Mouse (Mus musculus) limb, embryonic 10.5 days (tissue): Measurements from ENCODE around the gene Tmem258. TPM values are rescaled to one million over a fixed set of nuclear protein-coding genes. Genes with fewer than 3 reads are reported as not detected.

Source experiments
- DNase-seq: peaks from one replicate; pipeline ENCODE4 v3.0.0-alpha.2; 2017; ENCODE audit warnings: low spot score
- H3K27ac ChIP-seq: fragments of 300-500 bp; sonication (generic); 2 replicates; pipeline ENCODE4 v1.5.1; 2016; ENCODE audit warnings: mild to moderate bottlenecking
- H3K27me3 ChIP-seq: fragments of 300-500 bp; sonication (generic); 2 replicates; pipeline ENCODE4 v1.6.1; 2016; ENCODE audit warnings: low read depth, mild to moderate bottlenecking; ENCODE audit not compliant: poor library complexity, severe bottlenecking
- H3K36me3 ChIP-seq: fragments of 300-500 bp; sonication (generic); 2 replicates; pipeline ENCODE4 v1.6.1; 2016; ENCODE audit warnings: mild to moderate bottlenecking, moderate library complexity
- H3K4me1 ChIP-seq: fragments of 300-500 bp; sonication (generic); 2 replicates; pipeline ENCODE4 v1.6.1; 2016
- H3K4me3 ChIP-seq: fragments of 300-500 bp; sonication (generic); 2 replicates; pipeline ENCODE4 v1.5.1; 2016; ENCODE audit warnings: mild to moderate bottlenecking, moderate library complexity
- H3K9me3 ChIP-seq: fragments of 300-500 bp; sonication (generic); replicated peaks from 2 replicates; pipeline ENCODE4 v1.6.1; 2016; ENCODE audit warnings: mild to moderate bottlenecking
- WGBS: fragments of 180-500 bp; shearing (Covaris S2); methylation state at CpG from one replicate; pipeline ENCODE4 v1.1.7; 2016; 5-methylcytosine and 5-hydroxymethylcytosine counted together
- polyA plus RNA-seq: library from polyadenylated mRNA; unstranded; fragments of >200 nt; fragmentation: Nextera tagmentation; extraction: Ambion mirVana; gene quantifications from 2 replicates; pipeline ENCODE4 v1.2.1, GENCODE M21; 2016

Tmem258 gene
- polyA plus RNA-seq, 1 experiment from 2014 or later: 420 TPM

DNA sequence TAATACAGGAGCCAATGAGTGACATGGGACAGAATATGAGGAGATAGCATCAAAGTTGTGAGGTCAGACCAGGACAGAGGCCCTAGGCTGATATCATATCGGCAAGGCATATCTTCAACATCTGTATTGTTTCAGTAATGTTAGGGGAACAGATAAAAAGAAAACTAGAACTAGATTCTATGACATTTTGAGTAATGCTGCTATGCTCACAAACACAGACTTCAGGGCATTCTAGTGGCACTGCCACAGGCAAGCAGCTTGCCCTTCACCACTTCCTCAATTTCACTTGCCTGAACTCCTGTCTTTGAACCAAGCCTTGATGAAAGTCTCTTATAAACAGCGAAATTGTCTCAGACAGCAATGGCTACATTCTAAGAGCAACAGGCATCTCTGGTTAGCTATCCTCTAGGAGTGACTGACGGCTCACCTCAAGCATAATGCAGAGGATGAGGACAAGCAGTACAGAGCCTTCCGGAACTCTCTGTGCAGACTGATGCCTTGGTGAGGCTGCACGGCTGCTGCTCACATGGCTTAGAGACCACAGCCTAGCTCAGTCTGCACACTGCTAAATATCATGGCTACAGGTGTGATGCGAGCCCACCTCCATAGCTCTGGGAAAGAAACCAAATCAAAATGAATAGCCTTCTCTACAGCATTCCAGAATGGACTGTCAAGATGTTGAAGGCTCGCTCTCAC is 29.8 kb upstream of the Tmem258 start:
- WGBS: 95% methylated on average over 7 of the region's 7 CpGs
- Histone ChIP-seq H3K36me3 (no peaks in the 10 kb centered on the region), H3K27ac (no peak overlapping the region), H3K4me1 (no peaks in the 10 kb centered on the region), H3K4me3 (no peak overlapping the region), H3K9me3 (no peaks in the 10 kb centered on the region), H3K27me3 (no peaks in the 10 kb centered on the region)
- DNase-seq: no peak

GRCm38 (mm10) chr19:10174956-10175355 is 28.9 kb upstream of the Tmem258 start:
- 68% methylated on average over 4 of the region's 4 CpGs for WGBS
- H3K4me3 ChIP-seq: no peak overlapping the region
- H3K4me1 ChIP-seq: no peaks in the 10 kb centered on the region
- no peaks in the 10 kb centered on the region for H3K36me3 ChIP-seq
- no peaks in the 10 kb centered on the region for H3K9me3 ChIP-seq
- no peaks in the 10 kb centered on the region for H3K27me3 ChIP-seq
- no peak overlapping the region for H3K27ac ChIP-seq
- no peak for DNase-seq

DNA sequence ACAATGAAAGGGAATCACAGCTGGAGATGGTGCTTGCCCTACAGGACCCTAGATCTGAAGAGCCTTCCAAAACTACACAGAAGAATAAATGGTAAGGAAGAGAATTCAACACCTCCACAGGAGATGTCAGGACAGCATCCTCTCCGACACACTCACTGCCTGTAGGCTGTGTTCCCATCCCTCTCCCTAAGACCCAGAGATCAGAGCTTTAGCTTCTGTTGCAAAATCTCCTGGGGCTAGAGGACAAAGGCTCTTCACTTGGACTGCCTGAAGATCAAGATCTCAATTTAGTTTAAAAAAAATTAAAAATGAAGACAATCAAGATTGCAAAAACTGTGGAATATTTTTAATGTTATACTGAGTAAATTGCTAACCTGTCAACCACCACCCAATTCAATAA is 27.3 kb upstream of the Tmem258 start:
- no peaks in the 10 kb centered on the region for H3K36me3 ChIP-seq
- no peaks in the 10 kb centered on the region for H3K4me1 ChIP-seq
- no peaks in the 10 kb centered on the region for H3K27me3 ChIP-seq
- no peak for DNase-seq
- WGBS: 85% methylated on average over 1 of the region's 1 CpGs
- no peak overlapping the region for H3K4me3 ChIP-seq
- H3K27ac ChIP-seq: no peak overlapping the region
- no peaks in the 10 kb centered on the region for H3K9me3 ChIP-seq

- Histone ChIP-seq H3K4me3 (no peak overlapping the region), H3K9me3 (no peaks in the 10 kb centered on the region), H3K36me3 (no peaks in the 10 kb centered on the region), H3K27ac (no peak overlapping the region), H3K4me1 (peaks cover under 1% of the 10 kb centered on the region; the same call in 1 of the 2 replicates), H3K27me3 (no peaks in the 10 kb centered on the region)
- 82% methylated on average over 7 of the region's 7 CpGs for WGBS
- no peak for DNase-seq
Observed at GRCm38 (mm10) chr19:10176941-10177372, 26.9 kb upstream of the Tmem258 start.

DNA sequence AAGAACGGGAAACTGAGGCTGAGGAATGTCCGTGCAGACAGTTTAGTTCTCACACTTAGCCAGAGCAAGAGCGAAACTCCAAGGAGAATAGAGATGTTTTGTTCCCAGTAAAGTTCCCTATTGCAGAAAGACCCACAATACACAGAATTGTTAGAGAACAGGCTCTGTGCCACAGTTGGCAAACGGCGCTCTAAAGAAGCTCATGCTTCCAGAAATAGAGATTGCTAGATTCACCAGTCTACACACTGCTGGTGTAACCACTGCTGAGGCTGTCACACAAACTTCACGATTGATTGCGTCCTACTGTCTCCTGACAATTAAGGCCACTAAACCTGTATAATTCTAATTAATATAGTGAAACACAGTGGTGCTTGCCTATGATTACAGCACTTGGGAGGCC is 22.6 kb upstream of the Tmem258 start:
- no peak overlapping the region for H3K4me3 ChIP-seq
- H3K4me1 ChIP-seq: peaks cover 18% of the 10 kb centered on the region
- DNase-seq: no peak
- WGBS: 95% methylated on average over 7 of the region's 7 CpGs
- no peaks in the 10 kb centered on the region for H3K9me3 ChIP-seq
- no peaks in the 10 kb centered on the region for H3K27me3 ChIP-seq
- no peak overlapping the region for H3K27ac ChIP-seq
- peaks cover 18% of the 10 kb centered on the region for H3K36me3 ChIP-seq

- Histone ChIP-seq H3K27ac (peak overlapping the region; percentile 98), H3K4me1 (peaks cover 18% of the 10 kb centered on the region), H3K4me3 (peak overlapping the region; percentile 87), H3K36me3 (peaks cover 27% of the 10 kb centered on the region), H3K9me3 (no peaks in the 10 kb centered on the region), H3K27me3 (no peaks in the 10 kb centered on the region)
- DNase-seq: no peak
- 41% methylated on average over 7 of the region's 7 CpGs for WGBS
Observed at GRCm38 (mm10) chr19:10182142-10182541, 21.7 kb upstream of the Tmem258 start.

GRCm38 (mm10) chr19:10182670-10183298 is 21.0 kb upstream of the Tmem258 start, which contains the start of gene Fads1:
Fads1 (plus strand) TSS chr19:10182888.
- peak within 1 kb of the TSS; percentile 87 for H3K4me3 ChIP-seq

GRCm38 (mm10) chr19:10183299-10183983 is 20.4 kb upstream of the Tmem258 start:
- peaks cover 40% of the 10 kb centered on the region for H3K36me3 ChIP-seq
- WGBS: 1% methylated on average over 35 of the region's 35 CpGs
- H3K27me3 ChIP-seq: no peaks in the 10 kb centered on the region
- peak overlapping the region; percentile 87 for H3K4me3 ChIP-seq
- peaks cover 30% of the 10 kb centered on the region for H3K4me1 ChIP-seq
- H3K27ac ChIP-seq: peak overlapping the region; percentile 98
- no peaks in the 10 kb centered on the region for H3K9me3 ChIP-seq
- peak; percentile 78 for DNase-seq

More at GRCm38 (mm10) chr19:10182670-10183298, 21.0 kb upstream of the Tmem258 start, which contains the start of gene Fads1:
- DNase-seq: peak; percentile 94
- peaks cover 23% of the 10 kb centered on the region for H3K4me1 ChIP-seq
- H3K27me3 ChIP-seq: no peaks in the 10 kb centered on the region
- H3K27ac ChIP-seq: peak within 1 kb of the TSS; percentile 98
- H3K36me3 ChIP-seq: peaks cover 33% of the 10 kb centered on the region
- WGBS: under 1% methylated on average over 70 of the region's 70 CpGs
- no peaks in the 10 kb centered on the region for H3K9me3 ChIP-seq

GRCm38 (mm10) chr19:10184096-10184495 is 19.7 kb upstream of the Tmem258 start:
- Histone ChIP-seq H3K9me3 (no peaks in the 10 kb centered on the region), H3K4me3 (peak overlapping the region; percentile 87), H3K27me3 (no peaks in the 10 kb centered on the region), H3K36me3 (peaks cover 46% of the 10 kb centered on the region), H3K4me1 (peaks cover 34% of the 10 kb centered on the region), H3K27ac (peak overlapping the region; percentile 98)
- 21% methylated on average over 12 of the region's 12 CpGs for WGBS
- DNase-seq: peak; percentile 48

GRCm38 (mm10) chr19:10185876-10186275 is 17.9 kb upstream of the Tmem258 start:
- Histone ChIP-seq H3K4me3 (no peak overlapping the region), H3K36me3 (peaks cover 64% of the 10 kb centered on the region), H3K27me3 (no peaks in the 10 kb centered on the region), H3K27ac (no peak overlapping the region), H3K9me3 (no peaks in the 10 kb centered on the region), H3K4me1 (peaks cover 34% of the 10 kb centered on the region)
- 100% methylated on average over 3 of the region's 3 CpGs for WGBS
- no peak for DNase-seq

DNA sequence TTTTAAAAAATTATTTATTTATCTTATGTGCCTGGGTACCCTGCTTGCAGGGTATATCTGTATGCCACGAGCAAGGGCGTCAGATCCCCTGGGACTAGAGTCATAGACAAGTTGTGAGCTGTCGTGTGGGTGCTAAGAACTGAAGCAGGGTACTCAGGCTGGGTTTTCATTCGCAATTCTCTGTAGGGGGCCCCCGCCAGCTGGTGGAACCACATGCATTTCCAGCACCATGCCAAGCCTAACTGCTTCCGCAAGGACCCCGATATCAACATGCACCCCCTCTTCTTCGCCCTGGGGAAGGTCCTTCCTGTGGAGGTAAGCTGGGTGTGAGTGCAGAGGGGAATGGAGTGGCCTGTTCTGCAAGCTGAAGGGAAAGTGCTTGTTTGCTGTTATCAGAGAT is 17.2 kb upstream of the Tmem258 start:
- Histone ChIP-seq H3K4me1 (peaks cover 34% of the 10 kb centered on the region), H3K27me3 (no peaks in the 10 kb centered on the region), H3K27ac (no peak overlapping the region), H3K36me3 (peaks cover 70% of the 10 kb centered on the region), H3K4me3 (no peak overlapping the region), H3K9me3 (no peaks in the 10 kb centered on the region)
- WGBS: 95% methylated on average over 8 of the region's 8 CpGs
- no peak for DNase-seq

GRCm38 (mm10) chr19:10188281-10188811 is 15.5 kb upstream of the Tmem258 start:
- Histone ChIP-seq H3K36me3 (peaks cover 88% of the 10 kb centered on the region), H3K4me3 (0 out of 2 replicates have a peak overlapping the region, but pooled peaks have one; percentile 1), H3K27ac (peak overlapping the region; percentile 38; the same call in 1 of the 2 replicates), H3K27me3 (no peaks in the 10 kb centered on the region), H3K4me1 (peaks cover 28% of the 10 kb centered on the region), H3K9me3 (no peaks in the 10 kb centered on the region)
- DNase-seq: no peak
- WGBS: 69% methylated on average over 10 of the region's 10 CpGs
